Mouse (Mus musculus) G1E (cell line): ENCODE results near the gene Akap13. TPM values are rescaled to one million over a fixed set of nuclear protein-coding genes. Genes with fewer than 3 reads are reported as not detected.
A peak's percentile ranks its signal among the peaks of the same experiment; 100 is the strongest.
"Not testable (repeated sequence)": the region's sequence is repeated elsewhere in the genome, so short reads cannot be mapped to it uniquely, and the experiment has no call there.

ENCODE experiments used
- ATAC-seq: 2 replicates; pipeline ENCODE4 v1.8.0; 2016; ENCODE audit warnings: mild to moderate bottlenecking; ENCODE audit not compliant: insufficient number of reproducible peaks, poor library complexity, low FRiP score, severe bottlenecking; ENCODE audit errors: extremely low read depth
- DNase-seq: peaks from one replicate; pipeline ENCODE4 v3.0.0; 2012; ENCODE audit warnings: low spot score
- H3K27me3 ChIP-seq: 2 replicates; pipeline ENCODE4 v1.6.1; 2012; ENCODE audit warnings: mild to moderate bottlenecking, low read length, inconsistent platforms; ENCODE audit not compliant: insufficient read depth
- H3K36me3 ChIP-seq: replicated peaks from 2 replicates; pipeline ENCODE3; 2012; ENCODE audit warnings: mild to moderate bottlenecking, inconsistent platforms
- H3K4me1 ChIP-seq: 2 replicates; pipeline ENCODE4 v1.6.1; 2012; ENCODE audit warnings: low read depth, low read length, inconsistent platforms, mixed read lengths; ENCODE audit not compliant: insufficient read depth
- H3K4me3 ChIP-seq: 2 replicates; pipeline ENCODE4 v1.5.1; 2012; ENCODE audit warnings: low read depth, mild to moderate bottlenecking, inconsistent platforms, low read length, moderate library complexity, mixed read lengths
- H3K9me3 ChIP-seq: replicated peaks from 2 replicates; pipeline ENCODE4 v1.6.1; 2012; ENCODE audit warnings: inconsistent platforms
- CTCF ChIP-seq: IDR thresholded peaks from 2 replicates; pipeline ENCODE4 v1.5.1; 2012; ENCODE audit warnings: low read depth, low read length, inconsistent platforms, mixed read lengths
- GATA1 ChIP-seq: IDR thresholded peaks from 2 replicates; pipeline ENCODE4 v1.6.1; 2012; ENCODE audit warnings: borderline replicate concordance, low read length, inconsistent platforms, mixed read lengths
- GATA2 ChIP-seq: IDR thresholded peaks from 2 replicates; pipeline ENCODE4 v1.6.1; 2012; ENCODE audit warnings: low read depth, low read length, inconsistent platforms, borderline replicate concordance
- POLR2AphosphoS5 ChIP-seq: IDR thresholded peaks from 2 replicates; pipeline ENCODE4 v1.6.1; 2012; ENCODE audit warnings: low read depth, low read length, inconsistent platforms; ENCODE audit not compliant: insufficient replicate concordance
- TAL1 ChIP-seq: conservative IDR thresholded peaks from 2 replicates; pipeline ENCODE4 v1.6.1; 2012; ENCODE audit warnings: low read depth, low read length, inconsistent platforms, mixed read lengths
- polyA plus RNA-seq: library from polyadenylated mRNA; stranded (reverse); fragments of >175 nt; gene quantifications from 2 replicates; pipeline ENCODE4 v1.2.3, GENCODE M21; 2012
- total RNA-seq, 2 experiments: library from RNA; stranded (forward) in 1 of 2; stranded (reverse) in 1 of 2; fragments of 200-1000 nt in 1 of 2; fragments of >200 nt in 1 of 2; fragmentation: Nextera tagmentation in 1 of 2; gene quantifications; 2 replicates each; pipeline ENCODE4 v1.2.3; 2014 to 2017

The Akap13 gene
- total and polyA plus RNA-seq, 3 experiments, result 2.8 to 123 (median 47.0) TPM

- H3K4me3 ChIP-seq, result peak overlapping the region; percentile 68; the same call in 1 of the 2 replicates
- no peaks in the 10 kb centered on the region; the same call in 1 of the 2 replicates for H3K27me3 ChIP-seq
- ATAC-seq (no peak), DNase-seq (no peak)
- peaks cover 24% of the 10 kb centered on the region for H3K36me3 ChIP-seq
- peaks cover 48% of the 10 kb centered on the region for H3K4me1 ChIP-seq
- no peak for TF ChIP-seq TAL1
- H3K9me3 ChIP-seq, result no peaks in the 10 kb centered on the region
Observed at GRCm38 (mm10) chr7:75613240-75613639, 157.9 kb downstream of the Akap13 start.

DNA sequence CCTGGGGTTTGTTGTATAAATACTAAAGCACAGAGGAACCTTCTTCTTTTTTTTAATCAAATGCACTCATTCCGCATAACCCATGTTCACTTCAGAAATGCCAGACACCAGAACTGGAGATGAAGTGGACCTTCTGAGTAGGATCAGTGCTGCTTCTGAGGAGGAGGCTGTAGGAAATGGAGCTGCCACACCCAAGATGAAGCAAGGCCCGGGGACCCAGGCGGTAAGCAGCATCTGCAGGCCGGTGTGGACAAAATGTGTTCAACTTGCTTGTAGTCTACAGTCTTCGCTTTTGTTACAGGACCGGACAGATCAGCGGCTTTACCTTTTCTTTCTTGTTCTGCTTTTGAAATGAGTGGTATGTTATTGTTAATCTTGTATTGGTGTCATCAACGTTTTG lies 159.5 kb downstream of the Akap13 start:
- no peak for TF ChIP-seq TAL1
- TF ChIP-seq POLR2AphosphoS5, result no peak
- no peak for TF ChIP-seq GATA1
- no peak for TF ChIP-seq GATA2
- no peak for TF ChIP-seq CTCF
- DNase-seq, result no peak
- no peaks in the 10 kb centered on the region for H3K9me3 ChIP-seq
- no peak overlapping the region for H3K4me3 ChIP-seq
- peaks cover 36% of the 10 kb centered on the region for H3K4me1 ChIP-seq
- H3K27me3 ChIP-seq, result no peaks in the 10 kb centered on the region
- peaks cover 28% of the 10 kb centered on the region for H3K36me3 ChIP-seq
- no peak for ATAC-seq

- DNase-seq, H3K4me3 ChIP-seq, ATAC-seq, H3K9me3 ChIP-seq, H3K27me3 ChIP-seq: not testable (repeated sequence)
- peaks cover 14% of the 10 kb centered on the region for H3K4me1 ChIP-seq
- H3K36me3 ChIP-seq, result peaks cover 42% of the 10 kb centered on the region
Observed at GRCm38 (mm10) chr7:75617246-75617645, 161.9 kb downstream of the Akap13 start.

DNA sequence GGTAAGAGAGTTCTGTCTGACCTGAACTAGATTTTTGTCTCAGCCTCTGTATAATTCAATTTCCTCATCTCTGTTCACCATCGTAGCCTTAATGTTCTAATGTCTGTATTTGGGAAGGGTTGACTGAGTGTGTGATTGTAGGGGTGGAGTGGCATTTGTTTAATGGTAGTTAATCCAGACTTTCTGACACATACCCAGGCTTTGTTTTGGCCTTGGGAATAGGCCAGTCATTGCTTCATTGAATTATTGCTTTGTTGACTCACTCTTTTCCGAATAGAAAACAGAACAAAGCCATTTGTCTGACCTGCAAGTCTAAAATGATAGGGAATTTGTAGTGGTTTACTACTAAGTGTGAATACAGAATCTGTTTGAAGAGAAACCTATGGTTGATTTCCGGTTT lies 163.4 kb downstream of the Akap13 start:
- peaks cover 11% of the 10 kb centered on the region for H3K4me1 ChIP-seq
- H3K36me3 ChIP-seq, result peaks cover 47% of the 10 kb centered on the region
- no peak for DNase-seq
- no peaks in the 10 kb centered on the region for H3K27me3 ChIP-seq
- ATAC-seq, result no peak
- no peak overlapping the region for H3K4me3 ChIP-seq
- no peak for TF ChIP-seq TAL1
- TF ChIP-seq POLR2AphosphoS5, result no peak
- TF ChIP-seq GATA2, result no peak
- TF ChIP-seq CTCF, result no peak
- TF ChIP-seq GATA1, result no peak
- H3K9me3 ChIP-seq, result no peaks in the 10 kb centered on the region

DNA sequence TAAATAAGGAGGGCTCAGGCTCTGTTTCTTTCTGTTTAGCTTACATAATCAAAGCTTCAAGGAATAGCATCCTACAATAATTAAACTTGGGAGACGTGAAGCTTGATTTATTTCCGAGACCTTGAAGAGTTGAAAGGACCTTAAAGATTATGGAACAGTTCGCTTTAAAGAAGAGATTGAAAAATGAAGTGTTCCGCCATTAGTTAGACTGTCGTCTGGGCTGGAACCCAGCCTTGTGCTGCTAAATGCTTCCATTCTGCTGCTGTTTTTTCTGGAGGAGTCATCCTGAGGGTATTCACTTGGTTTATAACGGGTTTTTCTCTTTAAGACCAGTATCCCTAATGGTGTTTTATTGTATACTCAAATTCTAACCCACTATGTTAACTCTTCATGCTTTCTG lies 164.5 kb downstream of the Akap13 start:
- H3K36me3 ChIP-seq, result peaks cover 43% of the 10 kb centered on the region
- no peak overlapping the region for H3K4me3 ChIP-seq
- ATAC-seq (no peak), DNase-seq (no peak)
- peaks cover 1% of the 10 kb centered on the region; the same call in 1 of the 2 replicates for H3K4me1 ChIP-seq
- no peak for TF ChIP-seq CTCF
- no peak for TF ChIP-seq GATA2
- no peak for TF ChIP-seq POLR2AphosphoS5
- TF ChIP-seq TAL1, result no peak
- no peak for TF ChIP-seq GATA1
- no peaks in the 10 kb centered on the region for H3K9me3 ChIP-seq
- no peaks in the 10 kb centered on the region for H3K27me3 ChIP-seq

GRCm38 (mm10) chr7:75620395-75620960 lies 165.1 kb downstream of the Akap13 start:
- no peaks in the 10 kb centered on the region for H3K27me3 ChIP-seq
- H3K4me1 ChIP-seq, result no peaks in the 10 kb centered on the region; the same call in 1 of the 2 replicates
- ATAC-seq, result no peak
- no peak overlapping the region for H3K4me3 ChIP-seq
- DNase-seq, result no peak
- no peak for TF ChIP-seq TAL1
- TF ChIP-seq GATA1, result no peak
- TF ChIP-seq CTCF, result no peak
- TF ChIP-seq POLR2AphosphoS5, result no peak
- no peak for TF ChIP-seq GATA2
- H3K9me3 ChIP-seq, result no peaks in the 10 kb centered on the region
- peaks cover 45% of the 10 kb centered on the region for H3K36me3 ChIP-seq

- no peak for TF ChIP-seq GATA2
- TF ChIP-seq CTCF, result no peak
- TF ChIP-seq GATA1, result no peak
- no peak for TF ChIP-seq TAL1
- TF ChIP-seq POLR2AphosphoS5, result no peak
- Histone ChIP-seq H3K4me3 (no peak overlapping the region), H3K27me3 (no peaks in the 10 kb centered on the region), H3K9me3 (no peaks in the 10 kb centered on the region), H3K4me1 (no peaks in the 10 kb centered on the region; the same call in 1 of the 2 replicates), H3K36me3 (peaks cover 41% of the 10 kb centered on the region)
- ATAC-seq (no peak), DNase-seq (no peak)
Observed at GRCm38 (mm10) chr7:75620976-75621375, 165.6 kb downstream of the Akap13 start.
